In genomic region chr6:119358020-119358571, GRCm38 (mm10) we compare ENCODE assay signal across 22 mouse cellular contexts. TPM values are rescaled to one million over a fixed set of nuclear protein-coding genes. Genes with fewer than 3 reads are reported as not detected.
"Had no signal": no experiment of that assay in that cellular context is flagged by ENCODE, and none has a peak within 500 bp of the region (broad histone marks: within the 10 kb centered on the region; RNA-seq: fewer than 3 reads in every experiment).

No protein-coding gene starts in this region.

- H3K4me1 ChIP-seq: intestine, embryonic 15.5 days; kidney, embryonic 15.5 days; midbrain, embryonic 12.5 days; midbrain, embryonic 15.5 days; stomach, embryonic 15.5 days had no signal

- H3K27ac ChIP-seq: intestine, embryonic 15.5 days; kidney, embryonic 15.5 days; left cerebral cortex, adult 2 months; liver, embryonic 12.5 days; liver, embryonic 15.5 days; midbrain, embryonic 12.5 days; midbrain, embryonic 15.5 days; stomach, embryonic 15.5 days had no signal

- DNase-seq: kidney, adult 11 months; kidney, adult 8-10 months; kidney, postnatal 10 days; kidney, postnatal 36 days; layer of hippocampus, postnatal 36 days; lung, embryonic 14.5 days; lung, postnatal 14 days; lung, postnatal 4 days; right cerebral cortex, adult 18-20 months; right cerebral cortex, postnatal 25 days; spleen, adult 18-20 months; thymus, postnatal 4 days had no signal

- H3K9ac ChIP-seq: intestine, embryonic 15.5 days; kidney, embryonic 15.5 days; liver, embryonic 12.5 days; liver, embryonic 15.5 days; lung, embryonic 14.5 days; midbrain, embryonic 12.5 days; midbrain, embryonic 15.5 days; stomach, embryonic 15.5 days had no signal

- H3K4me2 ChIP-seq: intestine, embryonic 15.5 days; kidney, embryonic 15.5 days; liver, embryonic 12.5 days; liver, embryonic 15.5 days; lung, embryonic 14.5 days; midbrain, embryonic 12.5 days; midbrain, embryonic 15.5 days; stomach, embryonic 15.5 days had no signal

- H3K4me3 ChIP-seq: intestine, embryonic 15.5 days; kidney, embryonic 15.5 days; left cerebral cortex, adult 2 months; liver, embryonic 12.5 days; liver, embryonic 15.5 days; midbrain, embryonic 12.5 days; midbrain, embryonic 15.5 days; myocyte; stomach, embryonic 15.5 days had no signal

- ATAC-seq: intestine, embryonic 15.5 days; liver, embryonic 12.5 days; midbrain, embryonic 15.5 days had no signal

- H3K27me3 ChIP-seq: intestine, embryonic 15.5 days; kidney, embryonic 15.5 days; liver, embryonic 12.5 days; liver, embryonic 15.5 days; midbrain, embryonic 12.5 days; midbrain, embryonic 15.5 days; stomach, embryonic 15.5 days had no signal

- H3K9me3 ChIP-seq: intestine, embryonic 15.5 days; kidney, embryonic 15.5 days; liver, embryonic 12.5 days; liver, embryonic 15.5 days; midbrain, embryonic 12.5 days; midbrain, embryonic 15.5 days; stomach, embryonic 15.5 days had no signal

RNA-seq across cellular contexts. Expression of gene Lrtm2, which starts 27.5 kb away (rescaled TPM):
- polyA plus RNA-seq: limb, embryonic 11.5 days; liver, embryonic 12.5 days had no signal
